Mouse (Mus musculus) C3H10T1/2 (cell line): ENCODE data around the gene Ankrd50. TPM values are rescaled to one million over a fixed set of nuclear protein-coding genes. Genes with fewer than 3 reads are reported as not detected.

Experiments
- polyA plus RNA-seq, 2 experiments: library from polyadenylated mRNA; unstranded; fragments of >200 nt; fragmentation: generic; extraction: Trizol; gene quantifications; one replicate each; pipeline ENCODE4 v1.2.1; 2012; ENCODE audit warnings: missing spikeins in 2 of 2

Gene Ankrd50
- 10 to 100 TPM in 1 of 2 experiments, 1 to 10 TPM in 1; 4.1 to 37.1 TPM for polyA plus RNA-seq

GRCm38 (mm10) chr3:38484191-38485106 is at the start of gene Ankrd50:
Gene Ankrd50 (minus strand): TSS chr3:38484844.

